Mouse (Mus musculus) embryo, embryonic 10.5 days (tissue): ENCODE data around the gene Phox2b.
A peak's percentile ranks its signal among the peaks of the same experiment; 100 is the strongest.

Source experiments
- DNase-seq: peaks from one replicate; pipeline ENCODE4 v3.0.0-alpha.2; 2015; ENCODE audit warnings: low spot score

The Phox2b gene

DNA sequence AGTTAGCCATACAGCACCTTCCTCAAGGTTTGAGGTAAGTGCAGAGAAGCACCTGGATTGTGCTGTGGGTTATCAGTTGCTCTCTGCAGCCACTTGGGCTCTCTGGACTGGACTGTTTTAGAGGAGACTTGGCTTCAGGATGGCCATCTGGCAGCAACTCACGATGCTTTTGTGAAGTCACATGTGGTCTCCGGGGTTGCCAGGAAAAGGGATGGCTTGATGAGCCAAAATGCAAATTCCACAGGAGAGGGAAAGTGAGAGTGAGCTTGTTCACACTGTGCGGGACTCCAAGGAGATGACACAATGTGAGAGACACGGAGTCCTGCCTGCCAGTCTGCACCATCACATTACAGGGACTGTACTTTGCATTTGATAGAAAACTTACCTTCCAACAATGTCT is 7.3 kb downstream of the Phox2b start:
- no peak for DNase-seq

DNA sequence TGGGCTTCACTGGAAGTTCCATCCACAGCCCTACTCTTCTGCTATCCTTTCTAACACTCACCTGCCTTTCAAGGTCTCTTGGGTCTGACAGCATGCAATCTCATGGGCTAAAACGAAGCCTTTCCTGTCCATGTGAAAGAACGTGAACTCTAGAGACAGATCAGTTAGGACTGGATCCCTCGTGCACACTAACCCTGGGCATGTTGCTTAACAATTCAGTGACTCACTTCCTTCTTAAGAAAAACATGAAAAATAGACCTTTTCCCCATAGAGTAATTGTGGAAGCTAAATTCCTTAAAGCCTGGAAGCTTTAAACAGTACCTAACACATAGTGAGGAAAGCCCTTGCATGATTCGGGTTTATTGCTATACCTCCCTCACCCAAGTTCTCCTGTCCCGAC is 8.2 kb downstream of the Phox2b start:
- no peak for DNase-seq

DNA sequence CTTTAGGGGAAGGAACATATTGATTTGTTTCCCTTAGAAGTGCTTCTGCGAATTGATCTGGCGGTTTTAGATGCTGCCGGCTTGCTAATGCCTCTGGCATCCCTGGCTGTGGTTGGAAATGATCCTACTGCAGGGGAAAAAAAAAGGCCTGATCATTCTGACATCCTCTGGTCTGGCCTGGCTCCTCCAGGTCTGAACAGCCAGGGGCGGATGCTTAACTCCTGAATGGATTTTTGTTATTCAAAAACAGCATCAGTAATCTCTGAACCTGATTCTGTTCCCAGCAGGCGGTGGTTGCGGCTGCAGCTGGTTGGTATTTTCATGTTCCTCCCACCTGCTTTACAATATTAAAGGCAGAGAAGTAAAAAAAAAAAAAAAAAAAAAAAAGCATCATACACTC is 16.0 kb downstream of the Phox2b start:
- no peak for DNase-seq

GRCm38 (mm10) chr5:67063596-67063995 is 35.5 kb downstream of the Phox2b start:
- DNase-seq = no peak

DNA sequence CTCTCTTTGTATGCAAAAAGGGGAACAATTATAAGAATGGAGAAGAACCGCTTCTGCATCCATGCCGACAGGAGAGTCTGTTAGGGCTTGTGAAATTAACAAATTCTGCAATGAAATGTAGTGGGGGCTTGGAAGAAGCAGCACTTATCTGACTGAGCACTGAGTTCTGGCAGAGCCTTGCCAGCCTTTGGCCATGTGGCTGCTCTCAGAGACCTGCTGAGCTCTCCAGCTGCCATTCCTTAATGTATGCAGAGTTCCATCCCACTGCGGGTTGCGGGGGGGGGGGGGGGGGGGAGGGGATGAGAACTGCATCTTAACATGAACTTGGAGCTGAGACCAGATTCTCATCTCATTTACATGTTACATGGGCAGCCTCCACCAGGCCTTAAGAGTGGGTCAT is 38.6 kb downstream of the Phox2b start:
- no peak for DNase-seq

DNA sequence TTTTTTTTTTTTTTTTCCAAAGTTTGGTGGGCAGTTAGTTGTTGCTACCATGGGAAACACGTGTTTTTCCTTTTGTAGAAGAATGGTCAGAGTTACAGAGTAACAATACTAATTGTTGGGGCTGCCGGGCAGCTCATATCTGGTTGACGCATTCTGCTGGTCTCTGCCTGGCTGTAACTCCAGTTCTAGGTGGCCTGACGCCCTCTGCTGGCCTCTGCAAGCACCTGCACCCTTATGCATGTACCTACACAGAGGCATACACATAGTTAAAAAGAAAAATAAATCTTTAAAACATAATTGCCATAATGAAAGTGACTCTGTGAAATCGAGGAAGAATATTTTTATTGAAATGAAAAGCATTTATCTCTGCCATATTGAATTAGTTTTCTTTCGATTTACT is 41.3 kb downstream of the Phox2b start:
- DNase-seq = no peak

DNA sequence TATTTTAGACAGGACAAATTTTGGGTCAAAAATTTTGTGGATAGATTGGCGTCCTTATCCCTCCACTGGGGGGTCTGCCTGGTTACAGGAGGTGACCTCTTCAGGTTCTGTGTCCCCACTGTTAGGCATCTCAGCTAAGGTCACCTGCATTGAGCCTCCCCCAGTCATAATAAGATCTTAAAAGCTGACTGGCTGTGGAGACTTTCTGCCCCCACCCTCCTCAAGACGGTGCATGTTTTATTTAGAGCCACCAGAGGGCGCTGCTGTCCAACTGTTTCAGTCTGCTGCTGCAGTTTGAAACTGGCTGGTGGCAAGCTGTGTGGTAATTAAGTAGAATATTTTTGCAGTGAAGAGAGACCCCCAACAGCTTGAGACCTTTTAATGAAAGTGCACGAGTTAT is 51.1 kb downstream of the Phox2b start:
- DNase-seq = peak; percentile 83
